Mouse (Mus musculus) bone marrow macrophage, adult 2 months (primary cell): ENCODE measurements around the gene Grxcr1.

Experiments
- CTCF ChIP-seq: IDR thresholded peaks from 2 replicates; pipeline ENCODE4 v1.5.1; 2012; ENCODE audit warnings: low read depth, mild to moderate bottlenecking, low read length, moderate library complexity
- POLR2A ChIP-seq: IDR thresholded peaks from 2 replicates; pipeline ENCODE4 v1.6.1; 2012; ENCODE audit warnings: mild to moderate bottlenecking, low read depth, low read length, borderline replicate concordance

DNA sequence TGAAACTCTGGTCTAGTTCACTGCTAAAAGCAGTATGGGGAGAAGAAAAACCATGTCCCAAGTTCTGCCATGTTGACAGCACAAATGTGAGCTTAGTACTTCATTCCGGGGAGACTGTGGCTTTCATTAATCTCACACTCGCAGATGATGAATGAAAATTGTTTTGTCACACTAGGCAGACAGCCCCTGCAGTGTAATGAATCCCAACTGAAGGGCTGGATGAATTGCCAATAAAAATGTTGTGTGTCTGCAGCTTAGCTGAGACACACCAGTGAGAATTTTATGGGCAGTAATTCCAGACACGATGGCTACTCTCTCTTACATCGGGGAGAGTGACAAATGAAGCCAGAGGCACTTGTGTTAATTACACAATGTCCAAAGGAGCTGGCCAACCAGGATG is 37.1 kb downstream of the Grxcr1 start:
- TF ChIP-seq POLR2A, result no peak
- no peak for TF ChIP-seq CTCF
